Mouse (Mus musculus): Measurements from ENCODE around the gene Ppp3cb. TPM values are rescaled to one million over a fixed set of nuclear protein-coding genes. Genes with fewer than 3 reads are reported as not detected.
A peak's percentile ranks its signal among the peaks of the same experiment; 100 is the strongest.

The Ppp3cb gene
- polyA plus RNA-seq, 1 experiment = 118 TPM

GRCm38 (mm10) chr14:20458378-20458777 is 88.0 kb downstream of the Ppp3cb start:
- Histone ChIP-seq H3K36me3 (ENCODE audit: control insufficient read depth, insufficient read depth, low read length, poor library complexity, severe bottlenecking) (peaks cover 33% of the 10 kb centered on the region), H3K27ac (ENCODE audit: insufficient read depth, low read length) (no peak overlapping the region), H3K4me3 (ENCODE audit: low read depth, low read length) (no peak overlapping the region), H3K9ac (ENCODE audit: low read depth, poor library complexity, severe bottlenecking) (no peak overlapping the region), H3K9me3 (replicated peaks; ENCODE audit: control insufficient read depth, insufficient read depth, low read length, poor library complexity, severe bottlenecking) (no peaks in the 10 kb centered on the region), H3K27me3 (ENCODE audit: control insufficient read depth, insufficient read depth, low read length, poor library complexity, severe bottlenecking) (no peaks in the 10 kb centered on the region), H3K4me1 (ENCODE audit: control insufficient read depth, insufficient read depth, low read length) (no peaks in the 10 kb centered on the region)
- TF ChIP-seq POLR2A (IDR thresholded peaks at IDR 0.05; ENCODE audit: insufficient read depth, low read length) = no peak
- no peak for TF ChIP-seq EP300 (IDR thresholded peaks at IDR 0.05; ENCODE audit: insufficient read depth, low read depth, low read length)
- TF ChIP-seq CTCF (IDR thresholded peaks at IDR 0.05; ENCODE audit: low read depth, low read length) = no peak

GRCm38 (mm10) chr14:20452929-20453328 is 93.4 kb downstream of the Ppp3cb start:
- H3K4me3 ChIP-seq (ENCODE audit: low read depth, low read length) = no peak overlapping the region
- no peaks in the 10 kb centered on the region for H3K9me3 ChIP-seq (replicated peaks; ENCODE audit: control insufficient read depth, insufficient read depth, low read length, poor library complexity, severe bottlenecking)
- 0 out of 2 replicates have a peak overlapping the region, but pooled peaks have one; percentile 54 for H3K27ac ChIP-seq (ENCODE audit: insufficient read depth, low read length)
- peak overlapping the region; percentile 65 for H3K9ac ChIP-seq (ENCODE audit: low read depth, poor library complexity, severe bottlenecking)
- no peaks in the 10 kb centered on the region for H3K27me3 ChIP-seq (ENCODE audit: control insufficient read depth, insufficient read depth, low read length, poor library complexity, severe bottlenecking)
- H3K36me3 ChIP-seq (ENCODE audit: control insufficient read depth, insufficient read depth, low read length, poor library complexity, severe bottlenecking) = 0 out of 2 replicates have a peak, but pooled peaks cover 6% of the 10 kb centered on the region
- H3K4me1 ChIP-seq (ENCODE audit: control insufficient read depth, insufficient read depth, low read length) = no peaks in the 10 kb centered on the region
- TF ChIP-seq EP300 (IDR thresholded peaks at IDR 0.05; ENCODE audit: insufficient read depth, low read depth, low read length) (no peak), POLR2A (IDR thresholded peaks at IDR 0.05; ENCODE audit: insufficient read depth, low read length) (no peak), CTCF (IDR thresholded peaks at IDR 0.05; ENCODE audit: low read depth, low read length) (no peak)

GRCm38 (mm10) chr14:20451765-20452331 is 94.5 kb downstream of the Ppp3cb start, which contains the start of gene Cfap70:
TSS of gene Cfap70 (minus strand) at chr14:20452226.
- H3K4me1 ChIP-seq (ENCODE audit: control insufficient read depth, insufficient read depth, low read length) = no peaks in the 10 kb centered on the region
- no peaks in the 10 kb centered on the region for H3K9me3 ChIP-seq (replicated peaks; ENCODE audit: control insufficient read depth, insufficient read depth, low read length, poor library complexity, severe bottlenecking)
- TF ChIP-seq POLR2A (IDR thresholded peaks at IDR 0.05; ENCODE audit: insufficient read depth, low read length) = no peak
- TF ChIP-seq EP300 (IDR thresholded peaks at IDR 0.05; ENCODE audit: insufficient read depth, low read depth, low read length) = no peak
- no peak for TF ChIP-seq CTCF (IDR thresholded peaks at IDR 0.05; ENCODE audit: low read depth, low read length)
- H3K36me3 ChIP-seq (ENCODE audit: control insufficient read depth, insufficient read depth, low read length, poor library complexity, severe bottlenecking) = 0 out of 2 replicates have a peak, but pooled peaks cover 4% of the 10 kb centered on the region
- H3K27ac ChIP-seq (ENCODE audit: insufficient read depth, low read length) = 0 out of 2 replicates have a peak within 1 kb of the TSS, but pooled peaks have one; percentile 54
- peak within 1 kb of the TSS; percentile 65 for H3K9ac ChIP-seq (ENCODE audit: low read depth, poor library complexity, severe bottlenecking)
- peak within 1 kb of the TSS; percentile 59 for H3K4me3 ChIP-seq (ENCODE audit: low read depth, low read length)
- H3K27me3 ChIP-seq (ENCODE audit: control insufficient read depth, insufficient read depth, low read length, poor library complexity, severe bottlenecking) = no peaks in the 10 kb centered on the region

GRCm38 (mm10) chr14:20451302-20451701 is 95.1 kb downstream of the Ppp3cb start:
- H3K9me3 ChIP-seq (replicated peaks; ENCODE audit: control insufficient read depth, insufficient read depth, low read length, poor library complexity, severe bottlenecking) = no peaks in the 10 kb centered on the region
- no peak overlapping the region for H3K27ac ChIP-seq (ENCODE audit: insufficient read depth, low read length)
- H3K9ac ChIP-seq (ENCODE audit: low read depth, poor library complexity, severe bottlenecking) = no peak overlapping the region
- no peaks in the 10 kb centered on the region for H3K4me1 ChIP-seq (ENCODE audit: control insufficient read depth, insufficient read depth, low read length)
- 0 out of 2 replicates have a peak, but pooled peaks cover 2% of the 10 kb centered on the region for H3K36me3 ChIP-seq (ENCODE audit: control insufficient read depth, insufficient read depth, low read length, poor library complexity, severe bottlenecking)
- H3K4me3 ChIP-seq (ENCODE audit: low read depth, low read length) = peak overlapping the region; percentile 59
- TF ChIP-seq EP300 (IDR thresholded peaks at IDR 0.05; ENCODE audit: insufficient read depth, low read depth, low read length) = no peak
- no peak for TF ChIP-seq POLR2A (IDR thresholded peaks at IDR 0.05; ENCODE audit: insufficient read depth, low read length)
- no peak for TF ChIP-seq CTCF (IDR thresholded peaks at IDR 0.05; ENCODE audit: low read depth, low read length)
- H3K27me3 ChIP-seq (ENCODE audit: control insufficient read depth, insufficient read depth, low read length, poor library complexity, severe bottlenecking) = no peaks in the 10 kb centered on the region

Other genes starting within 250 kb of the Ppp3cb start
- gene Ecd, start 198.5 kb downstream of the Ppp3cb start, polyA plus RNA-seq (2011; ENCODE audit: insufficient read depth, insufficient read length, low read depth, missing spikeins) = 62.2 and 67.2 TPM in 2 replicates
- gene Fam149b, start 198.4 kb downstream of the Ppp3cb start, polyA plus RNA-seq (2011; ENCODE audit: insufficient read depth, insufficient read length, low read depth, missing spikeins) = 37.0 and 44.9 TPM in 2 replicates
- gene Dnajc9, start 157.7 kb downstream of the Ppp3cb start, polyA plus RNA-seq (2011; ENCODE audit: insufficient read depth, insufficient read length, low read depth, missing spikeins) = 107 and 121 TPM in 2 replicates
- 55.7 and 69.6 TPM in 2 replicates for gene Mrps16, start 152.9 kb downstream of the Ppp3cb start, polyA plus RNA-seq (2011; ENCODE audit: insufficient read depth, insufficient read length, low read depth, missing spikeins)
- 0.50 and 2.1 TPM in 2 replicates for gene Cfap70, start 94.3 kb downstream of the Ppp3cb start, polyA plus RNA-seq (2011; ENCODE audit: insufficient read depth, insufficient read length, low read depth, missing spikeins)
- gene Anxa7, start 66.4 kb downstream of the Ppp3cb start, polyA plus RNA-seq (2011; ENCODE audit: insufficient read depth, insufficient read length, low read depth, missing spikeins) = 117 and 121 TPM in 2 replicates
- gene Mss51, start 49.7 kb downstream of the Ppp3cb start, polyA plus RNA-seq (2011; ENCODE audit: insufficient read depth, insufficient read length, low read depth, missing spikeins) = 3.2 and 3.8 TPM in 2 replicates
- 21.4 and 22.3 TPM in 2 replicates for gene Usp54, start 94.5 kb upstream of the Ppp3cb start, polyA plus RNA-seq (2011; ENCODE audit: insufficient read depth, insufficient read length, low read depth, missing spikeins)
- not detected in 2 replicates for gene Myoz1, start 110.0 kb upstream of the Ppp3cb start, polyA plus RNA-seq (2011; ENCODE audit: insufficient read depth, insufficient read length, low read depth, missing spikeins)
- gene Synpo2l, start 121.8 kb upstream of the Ppp3cb start, polyA plus RNA-seq (2011; ENCODE audit: insufficient read depth, insufficient read length, low read depth, missing spikeins) = 6.1 and 7.0 TPM in 2 replicates
- 133 and 140 TPM in 2 replicates for gene Sec24c, start 127.7 kb upstream of the Ppp3cb start, polyA plus RNA-seq (2011; ENCODE audit: insufficient read depth, insufficient read length, low read depth, missing spikeins)
- 8.0 and 8.9 TPM in 2 replicates for gene Fut11, start 148.4 kb upstream of the Ppp3cb start, polyA plus RNA-seq (2011; ENCODE audit: insufficient read depth, insufficient read length, low read depth, missing spikeins)
- 131 and 151 TPM in 2 replicates for gene Chchd1, start 156.4 kb upstream of the Ppp3cb start, polyA plus RNA-seq (2011; ENCODE audit: insufficient read depth, insufficient read length, low read depth, missing spikeins)
- 37.0 and 37.1 TPM in 2 replicates for gene Zswim8, start 161.0 kb upstream of the Ppp3cb start, polyA plus RNA-seq (2011; ENCODE audit: insufficient read depth, insufficient read length, low read depth, missing spikeins)
- 11.0 and 11.1 TPM in 2 replicates for gene Ndst2, start 188.0 kb upstream of the Ppp3cb start, polyA plus RNA-seq (2011; ENCODE audit: insufficient read depth, insufficient read length, low read depth, missing spikeins)
- 30.1 and 33.9 TPM in 2 replicates for gene Camk2g, start 247.5 kb upstream of the Ppp3cb start, polyA plus RNA-seq (2011; ENCODE audit: insufficient read depth, insufficient read length, low read depth, missing spikeins)

All from ES-Bruce4 (cell line).